Mouse (Mus musculus): ENCODE measurements around the gene Cd5. TPM values are rescaled to one million over a fixed set of nuclear protein-coding genes. Genes with fewer than 3 reads are reported as not detected.

Gene Cd5
- 2.2 and 2.6 TPM in 2 replicates for polyA plus RNA-seq (2012; rRNA removed)

DNA sequence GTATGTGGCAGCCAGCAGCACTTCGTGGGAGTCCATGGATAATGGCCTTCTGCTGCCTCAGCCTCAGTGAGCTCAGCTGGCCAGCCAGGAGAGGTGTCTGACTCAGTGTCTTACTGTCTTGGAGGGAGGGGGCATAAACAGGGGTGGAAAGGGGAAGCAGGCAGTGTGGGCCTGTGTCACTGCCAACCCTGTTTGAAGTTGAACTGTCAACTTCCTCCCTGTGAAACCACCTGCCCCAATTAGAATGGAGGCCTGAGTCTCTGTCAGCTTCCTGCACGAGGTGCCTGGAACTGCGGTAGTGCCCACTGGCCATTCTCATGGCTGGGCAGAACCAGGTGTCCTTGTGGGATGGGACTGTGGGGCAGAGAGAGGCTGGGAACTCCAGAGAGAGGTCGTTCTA lies at the start of gene Cd5:
TSS of gene Cd5 (minus strand) at position 192 of the 400 bp plus-strand sequence.
- TF ChIP-seq POLR2A (IDR thresholded peaks at IDR 0.05; ENCODE audit: low read depth, low read length) (no peak), CTCF (IDR thresholded peaks at IDR 0.05; ENCODE audit: extremely low read depth, insufficient read length, insufficient replicate concordance, low read depth, low read length) (no peak)

DNA sequence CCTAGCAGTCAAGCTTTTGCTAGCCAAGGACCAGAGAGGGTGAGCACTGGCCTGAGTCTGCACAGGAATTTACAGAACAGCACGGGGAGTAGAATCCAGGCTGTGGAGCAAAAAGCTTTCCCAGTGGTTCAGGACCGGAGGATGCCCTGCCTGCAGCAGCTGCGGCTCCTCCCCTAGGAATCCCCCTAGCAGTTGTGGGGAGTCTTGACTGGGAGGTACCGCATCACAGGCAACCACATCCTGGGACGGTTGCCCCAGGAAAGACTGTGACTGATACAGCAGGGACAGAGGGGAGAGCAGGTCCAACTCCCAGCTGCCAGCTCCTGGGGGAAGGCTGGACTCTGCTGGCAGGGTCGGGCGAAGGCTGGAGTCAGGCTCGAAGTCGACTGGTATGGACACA lies 49.4 kb upstream of the Cd5 start:
- no peak overlapping the region for H3K4me3 ChIP-seq (ENCODE audit: low read depth, low read length)
- H3K4me1 ChIP-seq (ENCODE audit: control insufficient read depth, insufficient read depth, insufficient read length, low read length), result no peaks in the 10 kb centered on the region
- no peak for TF ChIP-seq CTCF (IDR thresholded peaks at IDR 0.05; ENCODE audit: extremely low read depth, insufficient read length, insufficient replicate concordance, low read depth, low read length)
- no peak overlapping the region for H3K27ac ChIP-seq (ENCODE audit: insufficient read depth, low read depth, low read length)
- H3K27me3 ChIP-seq (ENCODE audit: control insufficient read depth, insufficient read depth, low read length), result no peaks in the 10 kb centered on the region
- WGBS, result 71% methylated on average over 9 of the region's 9 CpGs
- H3K36me3 ChIP-seq (ENCODE audit: control insufficient read depth, insufficient read depth, low read length), result no peaks in the 10 kb centered on the region

More for the DNA sequence above, at the start of gene Cd5:
- Histone ChIP-seq H3K4me3 (ENCODE audit: low read depth, low read length) (peak within 1 kb of the TSS; percentile 36), H3K27me3 (ENCODE audit: control insufficient read depth, insufficient read depth, low read length) (no peaks in the 10 kb centered on the region), H3K36me3 (ENCODE audit: control insufficient read depth, insufficient read depth, low read length) (no peaks in the 10 kb centered on the region), H3K27ac (ENCODE audit: insufficient read depth, low read depth, low read length) (no peak within 1 kb of the TSS), H3K4me1 (ENCODE audit: control insufficient read depth, insufficient read depth, insufficient read length, low read length) (0 out of 2 replicates have a peak, but pooled peaks cover 3% of the 10 kb centered on the region)
- 58% methylated on average over 4 of the region's 4 CpGs for WGBS

DNA sequence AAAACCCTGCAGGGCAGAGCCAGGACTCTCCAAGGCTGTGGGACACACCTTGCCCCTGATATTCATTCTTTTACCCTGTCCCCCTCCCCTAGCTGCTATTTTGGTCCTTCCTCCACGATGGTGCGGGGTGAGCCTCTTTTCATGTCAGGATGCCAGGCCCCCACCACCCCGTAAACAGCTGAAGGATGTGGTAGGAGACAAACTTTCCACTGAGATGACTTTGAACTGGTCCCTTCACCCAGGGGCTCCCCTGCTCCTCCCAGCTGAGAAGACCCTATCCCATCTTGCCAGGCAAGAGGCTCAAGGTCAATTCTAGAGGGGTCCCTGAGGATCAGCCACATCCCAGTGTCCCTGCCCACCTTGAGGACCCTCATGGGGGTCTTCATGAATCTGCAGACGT lies 48.6 kb upstream of the Cd5 start:
- no peak overlapping the region for H3K4me3 ChIP-seq (ENCODE audit: low read depth, low read length)
- H3K4me1 ChIP-seq (ENCODE audit: control insufficient read depth, insufficient read depth, insufficient read length, low read length), result no peaks in the 10 kb centered on the region
- no peaks in the 10 kb centered on the region for H3K36me3 ChIP-seq (ENCODE audit: control insufficient read depth, insufficient read depth, low read length)
- TF ChIP-seq CTCF (IDR thresholded peaks at IDR 0.05; ENCODE audit: extremely low read depth, insufficient read length, insufficient replicate concordance, low read depth, low read length) (no peak), POLR2A (IDR thresholded peaks at IDR 0.05; ENCODE audit: low read depth, low read length) (no peak)
- 68% methylated on average over 4 of the region's 4 CpGs for WGBS
- H3K27ac ChIP-seq (ENCODE audit: insufficient read depth, low read depth, low read length), result no peak overlapping the region
- no peaks in the 10 kb centered on the region for H3K27me3 ChIP-seq (ENCODE audit: control insufficient read depth, insufficient read depth, low read length)

DNA sequence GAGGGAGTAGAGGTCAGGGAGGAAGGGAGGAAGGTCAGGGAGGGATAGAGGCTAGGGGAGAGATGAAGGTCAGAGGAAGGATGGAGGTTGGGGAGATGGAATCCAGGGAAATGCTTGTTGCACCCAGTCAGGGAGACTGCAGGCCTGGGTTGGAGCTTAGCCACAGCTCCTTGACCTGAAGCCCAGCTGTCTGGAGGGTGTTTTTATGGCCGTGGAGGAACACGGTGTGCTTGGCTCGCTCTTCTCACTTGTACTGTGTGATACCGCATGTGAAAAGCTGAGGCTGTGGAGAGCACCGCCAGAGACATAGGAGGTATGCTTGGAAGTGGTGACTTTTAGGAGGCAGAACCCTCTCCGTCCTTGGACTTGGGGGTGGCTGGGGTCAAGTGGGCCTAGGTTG lies 48.0 kb upstream of the Cd5 start:
- TF ChIP-seq CTCF (IDR thresholded peaks at IDR 0.05; ENCODE audit: extremely low read depth, insufficient read length, insufficient replicate concordance, low read depth, low read length), result no peak
- no peak for TF ChIP-seq POLR2A (IDR thresholded peaks at IDR 0.05; ENCODE audit: low read depth, low read length)
- 65% methylated on average over 6 of the region's 6 CpGs for WGBS
- H3K4me1 ChIP-seq (ENCODE audit: control insufficient read depth, insufficient read depth, insufficient read length, low read length), result no peaks in the 10 kb centered on the region
- no peaks in the 10 kb centered on the region for H3K36me3 ChIP-seq (ENCODE audit: control insufficient read depth, insufficient read depth, low read length)
- H3K4me3 ChIP-seq (ENCODE audit: low read depth, low read length), result no peak overlapping the region
- H3K27ac ChIP-seq (ENCODE audit: insufficient read depth, low read depth, low read length), result no peak overlapping the region
- H3K27me3 ChIP-seq (ENCODE audit: control insufficient read depth, insufficient read depth, low read length), result no peaks in the 10 kb centered on the region

DNA sequence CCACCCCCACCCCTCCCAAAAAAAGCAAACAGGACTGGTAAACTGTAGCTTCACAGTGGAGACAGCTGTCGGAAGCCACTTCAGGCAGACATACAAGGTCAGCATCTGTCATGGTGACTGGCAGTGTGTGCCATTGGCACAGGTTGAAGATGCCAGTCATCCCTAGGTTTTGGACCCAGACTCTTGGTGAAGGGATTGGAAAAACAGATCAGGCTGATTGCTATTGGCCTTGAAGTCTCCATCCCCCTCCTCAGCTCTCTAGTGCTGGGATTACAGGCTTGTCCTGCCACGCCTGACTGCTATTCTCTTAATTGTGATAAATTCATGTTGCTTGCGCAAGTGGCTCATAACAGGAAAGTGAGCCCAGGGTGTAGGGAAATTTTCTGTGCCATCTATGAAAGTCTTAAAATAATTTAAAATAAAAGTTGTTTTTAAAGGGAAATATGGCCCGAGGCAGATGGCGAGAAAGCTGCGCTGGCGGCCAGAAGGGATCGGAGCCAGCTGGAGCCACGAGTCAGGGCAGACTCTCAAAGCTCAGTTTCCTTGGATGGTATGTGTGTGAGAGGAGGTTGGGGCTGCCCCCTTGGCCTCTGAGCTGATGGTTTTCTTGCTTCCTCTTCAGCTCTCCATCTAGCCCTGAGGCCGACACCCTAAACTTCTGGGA lies 46.1 kb upstream of the Cd5 start:
- no peaks in the 10 kb centered on the region for H3K36me3 ChIP-seq (ENCODE audit: control insufficient read depth, insufficient read depth, low read length)
- 77% methylated on average over 10 of the region's 10 CpGs for WGBS
- no peaks in the 10 kb centered on the region for H3K27me3 ChIP-seq (ENCODE audit: control insufficient read depth, insufficient read depth, low read length)
- H3K4me3 ChIP-seq (ENCODE audit: low read depth, low read length), result no peak overlapping the region
- TF ChIP-seq POLR2A (IDR thresholded peaks at IDR 0.05; ENCODE audit: low read depth, low read length), result no peak
- TF ChIP-seq CTCF (IDR thresholded peaks at IDR 0.05; ENCODE audit: extremely low read depth, insufficient read length, insufficient replicate concordance, low read depth, low read length), result no peak
- H3K27ac ChIP-seq (ENCODE audit: insufficient read depth, low read depth, low read length), result no peak overlapping the region
- no peaks in the 10 kb centered on the region for H3K4me1 ChIP-seq (ENCODE audit: control insufficient read depth, insufficient read depth, insufficient read length, low read length)

DNA sequence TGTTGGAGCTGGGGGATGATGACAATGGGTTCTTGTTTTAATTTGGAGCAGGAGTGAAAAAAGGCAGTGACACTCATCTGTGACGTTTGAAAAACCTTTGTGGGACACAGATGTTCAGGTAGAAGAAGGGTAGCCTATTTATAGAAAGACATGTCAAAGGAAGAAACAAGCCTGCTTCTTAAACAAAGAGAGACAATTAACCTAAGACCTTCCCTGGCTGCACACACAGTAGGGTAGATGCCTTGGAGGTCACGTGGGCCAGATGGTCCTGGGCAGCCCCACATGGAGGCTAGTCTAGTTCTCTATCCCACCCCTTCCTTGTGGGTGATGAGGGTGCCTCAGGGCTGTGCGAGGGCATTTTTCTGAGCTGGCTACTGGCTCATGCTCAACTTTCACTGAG lies 45.3 kb upstream of the Cd5 start:
- no peaks in the 10 kb centered on the region for H3K36me3 ChIP-seq (ENCODE audit: control insufficient read depth, insufficient read depth, low read length)
- WGBS, result 51% methylated on average over 3 of the region's 3 CpGs
- H3K27ac ChIP-seq (ENCODE audit: insufficient read depth, low read depth, low read length), result no peak overlapping the region
- no peaks in the 10 kb centered on the region for H3K4me1 ChIP-seq (ENCODE audit: control insufficient read depth, insufficient read depth, insufficient read length, low read length)
- H3K27me3 ChIP-seq (ENCODE audit: control insufficient read depth, insufficient read depth, low read length), result no peaks in the 10 kb centered on the region
- no peak for TF ChIP-seq CTCF (IDR thresholded peaks at IDR 0.05; ENCODE audit: extremely low read depth, insufficient read length, insufficient replicate concordance, low read depth, low read length)
- no peak for TF ChIP-seq POLR2A (IDR thresholded peaks at IDR 0.05; ENCODE audit: low read depth, low read length)
- H3K4me3 ChIP-seq (ENCODE audit: low read depth, low read length), result no peak overlapping the region

DNA sequence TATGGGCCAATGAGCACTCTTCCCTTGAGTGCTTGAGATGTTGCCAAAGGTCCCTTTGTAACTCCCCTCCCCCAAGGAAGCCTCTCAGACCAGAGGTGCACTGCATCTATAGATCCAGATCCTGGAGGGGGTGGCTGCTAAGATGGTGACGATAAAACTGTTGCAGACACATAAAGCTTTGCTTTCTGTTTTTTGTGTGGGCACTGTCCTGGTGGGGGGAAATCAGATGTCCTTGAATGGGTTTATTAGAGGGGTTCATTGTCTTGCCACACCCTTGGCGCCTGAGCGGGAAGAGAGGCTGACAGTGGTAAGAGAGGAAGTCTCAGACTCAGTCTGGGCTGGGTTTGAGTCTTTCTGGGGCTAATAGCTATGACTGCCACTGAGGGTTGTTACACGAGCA lies 44.4 kb upstream of the Cd5 start:
- 48% methylated on average over 4 of the region's 4 CpGs for WGBS
- Histone ChIP-seq H3K27me3 (ENCODE audit: control insufficient read depth, insufficient read depth, low read length) (no peaks in the 10 kb centered on the region), H3K27ac (ENCODE audit: insufficient read depth, low read depth, low read length) (no peak overlapping the region), H3K36me3 (ENCODE audit: control insufficient read depth, insufficient read depth, low read length) (no peaks in the 10 kb centered on the region), H3K4me3 (ENCODE audit: low read depth, low read length) (no peak overlapping the region), H3K4me1 (ENCODE audit: control insufficient read depth, insufficient read depth, insufficient read length, low read length) (no peaks in the 10 kb centered on the region)
- TF ChIP-seq POLR2A (IDR thresholded peaks at IDR 0.05; ENCODE audit: low read depth, low read length) (no peak), CTCF (IDR thresholded peaks at IDR 0.05; ENCODE audit: extremely low read depth, insufficient read length, insufficient replicate concordance, low read depth, low read length) (no peak)
